Mouse (Mus musculus): Measurements from ENCODE around the gene Gnai2. TPM values are rescaled to one million over a fixed set of nuclear protein-coding genes. Genes with fewer than 3 reads are reported as not detected.
"Not testable (repeated sequence)": the region's sequence is repeated elsewhere in the genome, so short reads cannot be mapped to it uniquely, and the experiment has no call there.

Gene Gnai2
- 332 and 343 TPM in 2 replicates for polyA plus RNA-seq (2015; fragmentation: Nextera tagmentation; extraction: Ambion mirVana)

- peak; percentile 89 for ATAC-seq (ENCODE audit: low FRiP score, low read depth)
- peak within 1 kb of the TSS; percentile 87 for H3K4me3 ChIP-seq
- no peaks in the 10 kb centered on the region for H3K36me3 ChIP-seq
- H3K27me3 ChIP-seq, result no peaks in the 10 kb centered on the region
- peak within 1 kb of the TSS; percentile 70 for H3K4me2 ChIP-seq
- peaks cover 65% of the 10 kb centered on the region for H3K4me1 ChIP-seq (replicated peaks)
- H3K27ac ChIP-seq (replicated peaks), result peak within 1 kb of the TSS; percentile 89
- no peaks in the 10 kb centered on the region for H3K9me3 ChIP-seq
- WGBS, result 3% methylated on average over 36 of the region's 38 CpGs
- peak within 1 kb of the TSS; percentile 96 for H3K9ac ChIP-seq
These were observed at the start of gene Gnai2 for GRCm38 (mm10) chr9:107635279-107636028. Gnai2 (minus strand) TSS chr9:107635367.

GRCm38 (mm10) chr9:107682405-107682804 is 47.2 kb upstream of the Gnai2 start:
- Histone ChIP-seq H3K27me3 (peaks cover 3% of the 10 kb centered on the region), H3K4me1 (replicated peaks) (peaks cover 3% of the 10 kb centered on the region; the same call in 1 of the 2 replicates), H3K9ac (no peak overlapping the region), H3K4me3 (no peak overlapping the region), H3K36me3 (peaks cover 5% of the 10 kb centered on the region; the same call in 1 of the 2 replicates), H3K27ac (replicated peaks) (no peak overlapping the region), H3K9me3 (no peaks in the 10 kb centered on the region), H3K4me2 (no peak overlapping the region)
- no peak for ATAC-seq (ENCODE audit: low FRiP score, low read depth)
- 89% methylated on average over 20 of the region's 20 CpGs for WGBS

GRCm38 (mm10) chr9:107679501-107679900 is 44.3 kb upstream of the Gnai2 start, which contains the start of gene Gnat1:
Gnat1 (minus strand) TSS chr9:107679712.
- Histone ChIP-seq H3K27me3 (peaks cover 27% of the 10 kb centered on the region), H3K36me3 (peaks cover 5% of the 10 kb centered on the region; the same call in 1 of the 2 replicates), H3K4me2 (no peak within 1 kb of the TSS), H3K27ac (replicated peaks) (no peak within 1 kb of the TSS), H3K4me1 (replicated peaks) (peaks cover 23% of the 10 kb centered on the region), H3K4me3 (no peak within 1 kb of the TSS), H3K9me3 (no peaks in the 10 kb centered on the region), H3K9ac (no peak within 1 kb of the TSS)
- WGBS, result 41% methylated on average over 5 of the region's 5 CpGs
- no peak for ATAC-seq (ENCODE audit: low FRiP score, low read depth)

- WGBS, result 99% methylated on average over 2 of the region's 2 CpGs
- no peak for ATAC-seq (ENCODE audit: low FRiP score, low read depth)
- H3K27me3 ChIP-seq, result peaks cover 27% of the 10 kb centered on the region
- H3K27ac ChIP-seq (replicated peaks), result no peak overlapping the region
- no peak overlapping the region for H3K4me2 ChIP-seq
- H3K4me1 ChIP-seq (replicated peaks), result peaks cover 23% of the 10 kb centered on the region
- no peaks in the 10 kb centered on the region for H3K9me3 ChIP-seq
- no peak overlapping the region for H3K4me3 ChIP-seq
- H3K9ac ChIP-seq, result no peak overlapping the region
- 0 out of 2 replicates have a peak, but pooled peaks cover under 1% of the 10 kb centered on the region for H3K36me3 ChIP-seq
These were observed 43.7 kb upstream of the Gnai2 start for GRCm38 (mm10) chr9:107678861-107679260.

GRCm38 (mm10) chr9:107677819-107678526 is 42.8 kb upstream of the Gnai2 start:
- 40% methylated on average over 14 of the region's 14 CpGs for WGBS
- ATAC-seq (ENCODE audit: low FRiP score, low read depth); H3K9me3 ChIP-seq; H3K27ac ChIP-seq (replicated peaks); H3K4me3 ChIP-seq; H3K9ac ChIP-seq; H3K36me3 ChIP-seq; H3K4me2 ChIP-seq: not testable (repeated sequence)
- H3K4me1 ChIP-seq (replicated peaks), result peaks cover 23% of the 10 kb centered on the region
- H3K27me3 ChIP-seq, result peaks cover 27% of the 10 kb centered on the region

- Histone ChIP-seq H3K9me3 (no peaks in the 10 kb centered on the region), H3K4me1 (replicated peaks) (peaks cover 23% of the 10 kb centered on the region), H3K27me3 (peaks cover 27% of the 10 kb centered on the region), H3K4me2 (peak overlapping the region; percentile 70; the same call in 1 of the 2 replicates), H3K9ac (no peak overlapping the region), H3K4me3 (0 out of 2 replicates have a peak overlapping the region, but pooled peaks have one; percentile 36), H3K36me3 (no peaks in the 10 kb centered on the region), H3K27ac (replicated peaks) (no peak overlapping the region)
- 18% methylated on average over 17 of the region's 17 CpGs for WGBS
- no peak for ATAC-seq (ENCODE audit: low FRiP score, low read depth)
These were observed 42.1 kb upstream of the Gnai2 start for GRCm38 (mm10) chr9:107677091-107677784.

GRCm38 (mm10) chr9:107676302-107676701 is 41.1 kb upstream of the Gnai2 start:
- WGBS, result 1% methylated on average over 25 of the region's 25 CpGs
- Histone ChIP-seq H3K4me3 (peak overlapping the region; percentile 36), H3K36me3 (no peaks in the 10 kb centered on the region), H3K4me1 (replicated peaks) (peaks cover 23% of the 10 kb centered on the region), H3K4me2 (peak overlapping the region; percentile 70), H3K27ac (replicated peaks) (no peak overlapping the region), H3K27me3 (peaks cover 27% of the 10 kb centered on the region), H3K9me3 (no peaks in the 10 kb centered on the region), H3K9ac (peak overlapping the region; percentile 35)
- ATAC-seq (ENCODE audit: low FRiP score, low read depth), result peak; percentile 31; the same call in 1 of the 2 replicates

- Histone ChIP-seq H3K4me2 (peak overlapping the region; percentile 70), H3K4me3 (peak overlapping the region; percentile 36), H3K4me1 (replicated peaks) (peaks cover 23% of the 10 kb centered on the region), H3K9ac (peak overlapping the region; percentile 35), H3K36me3 (no peaks in the 10 kb centered on the region), H3K27me3 (peaks cover 27% of the 10 kb centered on the region), H3K27ac (replicated peaks) (no peak overlapping the region), H3K9me3 (no peaks in the 10 kb centered on the region)
- 1% methylated on average over 39 of the region's 39 CpGs for WGBS
- ATAC-seq (ENCODE audit: low FRiP score, low read depth), result peak; percentile 57; the same call in 1 of the 2 replicates
These were observed 40.6 kb upstream of the Gnai2 start for GRCm38 (mm10) chr9:107675671-107676301.

- 55% methylated on average over 9 of the region's 9 CpGs for WGBS
- Histone ChIP-seq H3K27ac (replicated peaks) (no peak overlapping the region), H3K9me3 (no peaks in the 10 kb centered on the region)
These were observed 39.7 kb upstream of the Gnai2 start for GRCm38 (mm10) chr9:107674609-107675429.

GRCm38 (mm10) chr9:107670259-107670658 is 35.1 kb upstream of the Gnai2 start:
- no peak for ATAC-seq (ENCODE audit: low FRiP score, low read depth)
- peaks cover 30% of the 10 kb centered on the region for H3K4me1 ChIP-seq (replicated peaks)
- H3K27me3 ChIP-seq, result peaks cover 24% of the 10 kb centered on the region
- no peaks in the 10 kb centered on the region for H3K36me3 ChIP-seq
- H3K9me3 ChIP-seq, result no peaks in the 10 kb centered on the region
- H3K4me2 ChIP-seq, result no peak overlapping the region
- H3K27ac ChIP-seq (replicated peaks), result no peak overlapping the region
- H3K9ac ChIP-seq, result no peak overlapping the region
- 59% methylated on average over 5 of the region's 5 CpGs for WGBS
- no peak overlapping the region for H3K4me3 ChIP-seq

More at GRCm38 (mm10) chr9:107674609-107675429, 39.7 kb upstream of the Gnai2 start:
- H3K4me2 ChIP-seq, result no peak overlapping the region
- H3K4me3 ChIP-seq, result no peak overlapping the region
- peaks cover 27% of the 10 kb centered on the region for H3K27me3 ChIP-seq
- ATAC-seq (ENCODE audit: low FRiP score, low read depth), result no peak
- peaks cover 23% of the 10 kb centered on the region for H3K4me1 ChIP-seq (replicated peaks)
- no peaks in the 10 kb centered on the region for H3K36me3 ChIP-seq
- no peak overlapping the region for H3K9ac ChIP-seq
